Mouse (Mus musculus) kidney, postnatal 0 days (tissue): ENCODE data around the gene Tubg2. TPM values are rescaled to one million over a fixed set of nuclear protein-coding genes. Genes with fewer than 3 reads are reported as not detected.

Experiments
- ATAC-seq: fragments of 200-750 bp; cut with Nextera tagmentation; replicated peaks from 2 replicates; pipeline ENCODE4 v1.8.0; 2017; ENCODE audit warnings: low read depth, moderate number of reproducible peaks, moderate TSS enrichment, moderate library complexity; ENCODE audit not compliant: low FRiP score
- DNase-seq: peaks from one replicate; pipeline ENCODE4 v3.0.0-alpha.2; 2016; ENCODE audit warnings: low spot score
- H3K27ac ChIP-seq: fragments of 300-500 bp; sonication (generic); 2 replicates; pipeline ENCODE4 v1.5.1; 2014; ENCODE audit warnings: mild to moderate bottlenecking
- H3K27me3 ChIP-seq: fragments of 300-500 bp; sonication (generic); 2 replicates; pipeline ENCODE4 v1.6.1; 2014; ENCODE audit warnings: low read length, mixed read lengths; ENCODE audit not compliant: insufficient read depth
- H3K36me3 ChIP-seq: fragments of 300-500 bp; sonication (generic); 2 replicates; pipeline ENCODE4 v1.6.1; 2014; ENCODE audit warnings: low read length, mixed read lengths; ENCODE audit not compliant: insufficient read depth
- H3K4me1 ChIP-seq: fragments of 300-500 bp; sonication (generic); replicated peaks from 2 replicates; pipeline ENCODE4 v1.6.1; 2014; ENCODE audit warnings: antibody characterized with exemption, low read length, mixed read lengths; ENCODE audit not compliant: insufficient read depth
- H3K4me2 ChIP-seq: fragments of 300-500 bp; sonication (generic); 2 replicates; pipeline ENCODE4 v1.6.1; 2014; ENCODE audit warnings: mild to moderate bottlenecking, low read length, moderate library complexity, mixed read lengths
- H3K4me3 ChIP-seq: fragments of 300-500 bp; sonication (generic); replicated peaks from 2 replicates; pipeline ENCODE4 v1.5.1; 2014; ENCODE audit warnings: low read depth, low read length
- H3K9ac ChIP-seq: fragments of 300-500 bp; sonication (generic); 2 replicates; pipeline ENCODE4 v1.6.1; 2014; ENCODE audit warnings: low read depth, low read length
- H3K9me3 ChIP-seq: fragments of 300-500 bp; sonication (generic); replicated peaks from 2 replicates; pipeline ENCODE4 v1.6.1; 2016; ENCODE audit warnings: low read length, inconsistent platforms, mixed read lengths
- CTCF ChIP-seq: IDR thresholded peaks from 2 replicates; pipeline ENCODE4 v1.5.1; 2016; ENCODE audit warnings: antibody characterized with exemption, low read depth, mild to moderate bottlenecking, moderate library complexity
- WGBS: fragments of 180-500 bp; shearing (Covaris S2); extraction: QIAGEN DNeasy Blood & Tissue Kit; methylation state at CpG from one replicate; pipeline ENCODE4 v1.1.7; 2014; 5-methylcytosine and 5-hydroxymethylcytosine counted together
- polyA plus RNA-seq: library from polyadenylated mRNA; unstranded; fragments of >200 nt; fragmentation: Nextera tagmentation; extraction: Ambion mirVana; gene quantifications from 2 replicates; pipeline ENCODE4 v1.2.1, GENCODE M21; 2015

The Tubg2 gene
- polyA plus RNA-seq, 1 experiment from 2014 or later = 4.3 TPM

DNA sequence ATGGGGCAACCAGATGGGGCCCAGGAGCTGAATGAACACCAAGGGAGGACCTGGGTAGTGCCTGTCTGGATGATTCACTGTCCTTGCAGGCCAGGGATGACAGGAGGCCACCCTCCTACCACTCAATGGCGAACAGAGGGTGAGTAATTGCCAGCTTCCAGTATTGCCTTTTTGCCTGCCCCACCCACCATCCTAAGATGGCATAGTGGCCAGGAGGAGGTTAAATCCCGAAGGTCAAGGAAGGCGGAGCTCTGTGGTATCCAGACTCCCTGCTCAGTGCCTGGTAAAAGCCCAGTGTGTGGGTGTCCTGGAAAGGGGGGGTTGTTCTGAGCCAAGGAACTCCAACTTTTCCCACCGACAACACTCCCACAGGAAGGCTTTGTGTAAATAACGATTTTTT is 6.6 kb downstream of the Tubg2 start:
- peaks cover 34% of the 10 kb centered on the region for H3K36me3 ChIP-seq
- DNase-seq = no peak
- no peak overlapping the region for H3K9ac ChIP-seq

GRCm38 (mm10) chr11:101162772-101163171 is 7.1 kb downstream of the Tubg2 start:
- ATAC-seq (no peak), DNase-seq (no peak)
- 60% methylated on average over 5 of the region's 5 CpGs for WGBS

More for the DNA sequence above, 6.6 kb downstream of the Tubg2 start:
- Histone ChIP-seq H3K4me3 (no peak overlapping the region), H3K9me3 (no peaks in the 10 kb centered on the region), H3K4me1 (peaks cover 19% of the 10 kb centered on the region), H3K27ac (no peak overlapping the region), H3K4me2 (no peak overlapping the region), H3K27me3 (no peaks in the 10 kb centered on the region; the same call in 1 of the 2 replicates)
- TF ChIP-seq CTCF = no peak
- ATAC-seq = no peak
- WGBS = 51% methylated on average over 5 of the region's 5 CpGs

GRCm38 (mm10) chr11:101163476-101164350 is 8.0 kb downstream of the Tubg2 start:
- ATAC-seq (peak; percentile 30; the same call in 1 of the 2 replicates), DNase-seq (no peak)
- TF ChIP-seq CTCF = no peak
- H3K27ac ChIP-seq = no peak overlapping the region
- peaks cover 39% of the 10 kb centered on the region for H3K36me3 ChIP-seq
- WGBS = 41% methylated on average over 46 of the region's 49 CpGs
- no peaks in the 10 kb centered on the region for H3K9me3 ChIP-seq
- H3K4me2 ChIP-seq = peak overlapping the region; percentile 51
- H3K9ac ChIP-seq = no peak overlapping the region
- peak overlapping the region; percentile 16 for H3K4me3 ChIP-seq
- no peaks in the 10 kb centered on the region; the same call in 1 of the 2 replicates for H3K27me3 ChIP-seq
- H3K4me1 ChIP-seq = peaks cover 19% of the 10 kb centered on the region

More at GRCm38 (mm10) chr11:101162772-101163171, 7.1 kb downstream of the Tubg2 start:
- Histone ChIP-seq H3K4me1 (peaks cover 19% of the 10 kb centered on the region), H3K36me3 (peaks cover 38% of the 10 kb centered on the region), H3K9me3 (no peaks in the 10 kb centered on the region), H3K27me3 (no peaks in the 10 kb centered on the region; the same call in 1 of the 2 replicates), H3K27ac (no peak overlapping the region), H3K4me3 (no peak overlapping the region), H3K4me2 (no peak overlapping the region), H3K9ac (no peak overlapping the region)
- TF ChIP-seq CTCF = no peak

GRCm38 (mm10) chr11:101164351-101164665 is 8.6 kb downstream of the Tubg2 start:
- TF ChIP-seq CTCF = no peak
- Histone ChIP-seq H3K4me1 (peaks cover 25% of the 10 kb centered on the region), H3K27ac (no peak overlapping the region), H3K9ac (no peak overlapping the region), H3K4me3 (peak overlapping the region; percentile 16), H3K9me3 (no peaks in the 10 kb centered on the region), H3K36me3 (peaks cover 39% of the 10 kb centered on the region), H3K27me3 (no peaks in the 10 kb centered on the region; the same call in 1 of the 2 replicates), H3K4me2 (peak overlapping the region; percentile 51)
- ATAC-seq (no peak), DNase-seq (no peak)
- 34% methylated on average over 21 of the region's 21 CpGs for WGBS

DNA sequence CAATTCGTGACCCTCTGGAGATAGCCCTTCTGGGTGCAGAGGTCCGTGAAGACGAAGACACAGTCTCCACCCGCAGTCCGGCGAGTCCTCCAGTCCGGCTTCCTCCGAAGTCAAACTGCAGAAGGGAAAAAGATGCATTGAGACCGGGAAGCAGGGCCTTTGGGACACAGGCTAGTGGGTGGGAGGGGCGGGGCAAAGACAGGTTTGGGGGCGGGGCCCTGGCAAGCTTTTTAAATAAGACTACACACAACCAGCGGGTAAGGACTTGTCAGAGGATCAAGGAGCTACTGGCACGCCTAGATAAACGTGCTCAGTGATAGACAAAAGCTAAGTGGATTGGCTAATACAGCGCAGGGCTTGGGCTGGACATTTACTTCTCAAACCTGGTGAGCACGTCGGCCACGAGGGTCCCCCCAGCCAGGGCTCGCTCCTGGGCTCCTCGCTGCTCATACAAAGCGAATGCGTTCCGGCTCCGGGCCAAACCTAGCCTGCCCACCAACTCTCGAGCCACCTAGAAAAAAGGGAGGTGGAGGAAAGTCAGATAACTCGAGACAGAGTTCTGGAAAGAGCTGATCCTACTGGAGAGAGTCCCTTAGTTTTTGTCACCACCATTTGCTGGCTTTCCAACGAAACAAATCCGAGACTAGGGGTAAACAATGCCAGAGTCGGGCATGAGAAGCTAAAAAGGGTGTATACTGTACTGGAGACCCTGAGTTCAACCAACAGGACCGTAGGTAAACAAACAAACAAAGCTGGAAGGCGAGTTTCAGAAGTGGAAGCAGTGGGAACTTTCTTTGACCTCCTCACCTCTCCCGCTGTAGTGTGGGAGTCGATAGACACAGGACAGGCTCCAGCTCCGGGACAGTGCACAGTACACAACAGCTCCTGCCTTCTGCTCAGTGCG is 9.2 kb downstream of the Tubg2 start:
- H3K27ac ChIP-seq = no peak overlapping the region
- H3K9ac ChIP-seq = no peak overlapping the region
- no peak overlapping the region for H3K4me2 ChIP-seq
- no peaks in the 10 kb centered on the region; the same call in 1 of the 2 replicates for H3K27me3 ChIP-seq
- DNase-seq (no peak), ATAC-seq (no peak)
- WGBS = 49% methylated on average over 35 of the region's 35 CpGs
- H3K4me3 ChIP-seq = no peak overlapping the region
- TF ChIP-seq CTCF = no peak
- H3K4me1 ChIP-seq = peaks cover 31% of the 10 kb centered on the region
- peaks cover 39% of the 10 kb centered on the region for H3K36me3 ChIP-seq
- no peaks in the 10 kb centered on the region for H3K9me3 ChIP-seq

DNA sequence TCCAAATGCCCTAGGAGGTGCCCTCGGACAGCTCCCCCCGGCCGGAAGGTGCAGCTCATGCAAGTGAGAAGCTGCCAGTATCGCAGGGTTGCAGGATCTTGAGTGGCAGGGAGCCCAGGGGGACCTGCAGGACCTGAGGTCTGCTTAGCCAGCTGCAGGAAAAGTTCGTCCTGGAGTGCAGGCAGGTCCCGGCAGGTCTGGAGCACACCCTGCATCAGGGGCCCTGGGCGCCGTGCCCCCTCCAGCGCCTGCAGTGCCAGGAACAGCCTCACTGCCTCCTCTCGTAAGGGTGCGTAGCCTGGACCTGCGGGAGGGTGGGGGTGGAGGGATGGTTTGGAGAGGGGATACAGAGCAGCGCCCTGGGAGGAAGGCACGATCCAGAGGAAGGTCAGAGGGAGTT is 10.7 kb downstream of the Tubg2 start:
- H3K36me3 ChIP-seq = peaks cover 36% of the 10 kb centered on the region
- H3K4me2 ChIP-seq = no peak overlapping the region

More for the DNA sequence above, 10.7 kb downstream of the Tubg2 start:
- Histone ChIP-seq H3K4me3 (no peak overlapping the region), H3K27ac (no peak overlapping the region), H3K9me3 (no peaks in the 10 kb centered on the region), H3K4me1 (peaks cover 36% of the 10 kb centered on the region), H3K27me3 (no peaks in the 10 kb centered on the region; the same call in 1 of the 2 replicates), H3K9ac (no peak overlapping the region)
- no peak for DNase-seq
- ATAC-seq = no peak
- WGBS = 83% methylated on average over 14 of the region's 14 CpGs
- no peak for TF ChIP-seq CTCF
